Mouse (Mus musculus) layer of hippocampus, adult 11-12 months (tissue): ENCODE data around the gene Mybl2.
"Not testable (repeated sequence)": the region's sequence is repeated elsewhere in the genome, so short reads cannot be mapped to it uniquely, and the experiment has no call there.

Experiments
- DNase-seq: peaks from one replicate; pipeline ENCODE4 v3.0.0; 2022; ENCODE audit warnings: low spot score

The Mybl2 gene

DNA sequence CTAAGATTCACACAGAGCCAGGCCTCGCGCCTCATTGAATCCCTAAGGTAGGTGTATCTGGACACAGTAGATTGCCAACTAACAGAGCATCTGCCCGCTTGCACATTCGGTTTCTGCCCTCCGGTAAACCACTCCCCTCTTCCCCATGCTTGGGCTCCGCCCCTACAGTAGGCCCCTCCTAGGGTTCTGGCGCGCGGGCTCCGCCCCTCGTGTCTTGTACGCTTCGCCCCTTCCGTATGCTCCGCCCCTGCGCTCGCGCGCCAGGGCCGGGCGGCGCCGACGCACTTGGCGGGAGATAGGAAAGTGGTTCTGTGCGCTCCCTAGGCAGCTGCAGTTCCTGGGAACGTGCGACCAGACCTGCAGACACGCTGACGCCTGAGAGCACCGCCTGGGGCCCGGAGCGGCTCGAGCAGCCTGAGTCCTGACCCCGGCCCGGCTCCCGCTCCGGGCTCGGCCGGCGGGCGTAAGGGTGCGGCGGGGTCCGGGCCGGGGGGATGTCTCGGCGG, at the start of gene Mybl2:
Gene Mybl2 (plus strand): TSS at position 353 of the 506 bp plus-strand sequence.
- DNase-seq = peak; percentile 84

- no peak for DNase-seq
Measured at GRCm38 (mm10) chr2:163007299-163007698, 47.2 kb upstream of the Mybl2 start.

DNA sequence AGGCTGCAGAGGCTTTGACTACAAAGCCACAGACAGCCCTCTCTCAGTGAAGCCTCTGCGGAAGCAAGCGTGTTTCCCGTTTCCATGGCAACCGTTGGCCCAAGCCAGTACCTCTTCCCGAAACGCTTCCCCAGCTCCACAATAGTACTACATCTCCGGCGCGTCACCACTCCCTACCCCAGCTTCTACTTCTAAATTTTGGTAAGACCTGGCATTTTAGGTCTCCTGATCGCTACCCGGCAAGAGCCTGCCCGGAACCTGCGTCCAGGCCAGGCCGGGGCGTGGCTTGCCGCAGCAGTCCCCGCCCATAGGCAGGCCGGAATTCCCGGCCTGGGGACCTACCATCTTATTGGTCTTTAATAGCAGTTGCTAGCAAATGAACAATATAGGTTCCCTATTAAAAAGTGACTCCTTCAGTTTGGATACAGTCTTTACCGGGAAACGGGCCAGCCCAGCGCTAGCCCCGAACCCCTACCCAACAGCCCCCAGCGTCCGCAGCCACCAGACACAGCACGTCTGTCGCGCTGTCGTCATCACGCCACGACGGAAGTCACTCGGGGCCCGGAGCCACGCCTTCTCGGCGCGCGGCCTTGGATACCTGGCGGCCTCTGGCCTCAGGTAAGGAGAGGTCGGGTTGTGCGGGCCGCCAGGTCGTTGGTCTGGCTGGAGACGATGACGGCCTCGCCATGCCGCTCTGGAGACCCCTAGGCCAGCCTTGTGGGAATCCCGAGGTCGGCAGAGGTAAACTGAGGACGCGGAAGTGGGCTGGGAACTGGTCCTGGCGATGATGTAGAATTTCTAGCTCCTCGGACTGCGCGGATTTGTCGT, 37.4 kb upstream of the Mybl2 start, which contains the start of gene Ift52:
Gene Ift52 (plus strand): TSS at position 439 of the 828 bp plus-strand sequence.
- peak; percentile 91 for DNase-seq

DNA sequence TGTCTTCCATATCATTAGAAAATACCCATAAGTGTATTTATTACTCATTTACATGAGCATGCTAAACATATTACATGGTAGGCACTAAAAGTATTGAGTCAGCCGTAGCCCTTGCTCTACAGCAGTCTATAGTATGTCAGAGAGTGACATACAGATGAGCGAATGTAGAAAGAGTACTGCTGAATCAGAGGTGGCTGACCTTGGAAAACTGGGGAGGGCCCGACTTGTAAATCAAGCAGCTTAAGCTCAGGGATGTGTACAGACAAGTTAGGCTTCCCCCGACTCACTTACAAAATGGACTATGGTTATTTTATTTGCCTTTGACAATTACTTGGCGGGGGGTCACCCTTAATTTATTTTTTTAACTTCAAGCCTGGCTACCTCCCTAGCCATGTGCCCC, 23.2 kb upstream of the Mybl2 start:
- no peak for DNase-seq

DNA sequence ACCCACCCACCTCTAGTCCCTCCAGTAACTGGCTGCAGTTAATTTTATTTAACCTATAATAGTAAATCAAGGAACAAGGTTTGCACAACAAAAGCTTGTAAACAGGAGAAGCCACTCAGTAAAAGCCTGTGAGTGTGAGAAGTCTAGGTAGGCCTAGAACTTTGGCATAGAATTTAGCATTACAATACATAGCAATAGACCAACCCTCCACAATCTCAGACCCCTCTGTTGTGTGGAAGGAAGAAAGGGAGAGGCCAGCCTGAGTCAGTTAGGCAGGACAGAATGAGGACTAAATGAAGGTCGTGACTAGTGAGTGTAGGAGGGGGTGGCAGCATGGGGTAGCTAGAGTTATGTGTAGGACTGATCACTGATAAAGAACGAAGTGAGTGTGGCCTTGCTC, 22.7 kb upstream of the Mybl2 start:
- no peak for DNase-seq

DNA sequence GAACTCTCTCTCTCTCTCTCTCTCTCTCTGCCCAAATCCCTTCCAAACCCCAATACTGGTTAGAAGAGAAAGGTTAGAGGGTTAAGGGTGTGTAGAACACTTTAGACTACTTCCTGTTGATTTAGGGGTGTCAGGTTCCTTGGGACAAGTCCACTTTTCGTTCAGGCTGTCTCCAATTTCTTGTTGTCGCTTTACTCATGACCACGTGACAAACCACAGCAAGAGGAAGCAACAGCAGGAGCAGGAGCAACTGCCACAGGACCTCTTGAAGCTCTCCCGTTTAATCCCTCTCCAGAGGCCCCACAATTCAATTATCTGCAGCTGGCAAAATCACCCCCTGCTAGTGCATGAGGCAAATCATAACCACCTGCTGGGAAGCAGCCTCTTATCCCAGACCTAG, 21.9 kb upstream of the Mybl2 start:
- DNase-seq = no peak

GRCm38 (mm10) chr2:163039940-163040339, 14.5 kb upstream of the Mybl2 start:
- DNase-seq = no peak

DNA sequence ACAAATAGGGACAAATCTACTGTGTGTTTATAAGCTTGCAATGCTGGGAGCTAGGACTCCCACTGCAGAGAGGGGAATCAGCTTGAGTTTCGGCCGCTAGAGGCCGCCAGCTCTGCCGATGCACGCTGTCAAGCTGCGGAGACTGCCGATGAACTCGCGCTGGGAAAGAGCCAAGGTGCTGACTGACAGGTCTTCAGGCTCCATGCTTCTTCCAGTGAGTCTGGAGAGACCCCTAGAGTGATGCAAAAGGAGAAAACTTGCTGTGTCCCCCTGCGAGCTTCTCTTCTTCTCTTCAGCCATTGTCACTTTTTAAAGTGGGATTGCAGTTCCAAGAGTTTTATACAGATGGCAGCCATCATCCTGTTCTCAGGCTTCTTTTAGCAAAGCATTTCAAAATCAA, 6.4 kb upstream of the Mybl2 start:
- DNase-seq = peak; percentile 67

GRCm38 (mm10) chr2:163049116-163049515, 5.4 kb upstream of the Mybl2 start:
- no peak for DNase-seq

GRCm38 (mm10) chr2:163051691-163052090, 2.8 kb upstream of the Mybl2 start:
- DNase-seq = no peak

DNA sequence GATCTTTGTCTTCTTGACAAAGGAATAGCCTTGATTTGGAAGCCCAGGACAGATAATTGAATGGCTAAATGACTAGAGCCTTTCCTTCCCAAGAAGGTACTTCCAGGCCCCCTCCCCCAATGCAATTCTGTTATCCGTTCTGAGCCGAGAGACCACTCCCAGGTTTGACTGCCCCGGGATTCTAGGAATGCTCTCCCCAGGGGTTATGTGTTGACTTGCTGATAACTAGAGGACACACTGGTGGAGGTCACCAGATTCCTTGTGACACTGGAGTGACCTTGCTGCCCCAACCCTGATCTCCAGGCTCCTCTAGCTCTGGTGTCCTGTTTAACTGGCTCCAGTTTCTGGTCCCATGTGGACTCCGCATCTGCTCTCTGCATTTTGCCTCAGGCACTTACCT, 2.4 kb upstream of the Mybl2 start:
- no peak for DNase-seq

GRCm38 (mm10) chr2:163052826-163053225, 1.7 kb upstream of the Mybl2 start:
- no peak for DNase-seq

DNA sequence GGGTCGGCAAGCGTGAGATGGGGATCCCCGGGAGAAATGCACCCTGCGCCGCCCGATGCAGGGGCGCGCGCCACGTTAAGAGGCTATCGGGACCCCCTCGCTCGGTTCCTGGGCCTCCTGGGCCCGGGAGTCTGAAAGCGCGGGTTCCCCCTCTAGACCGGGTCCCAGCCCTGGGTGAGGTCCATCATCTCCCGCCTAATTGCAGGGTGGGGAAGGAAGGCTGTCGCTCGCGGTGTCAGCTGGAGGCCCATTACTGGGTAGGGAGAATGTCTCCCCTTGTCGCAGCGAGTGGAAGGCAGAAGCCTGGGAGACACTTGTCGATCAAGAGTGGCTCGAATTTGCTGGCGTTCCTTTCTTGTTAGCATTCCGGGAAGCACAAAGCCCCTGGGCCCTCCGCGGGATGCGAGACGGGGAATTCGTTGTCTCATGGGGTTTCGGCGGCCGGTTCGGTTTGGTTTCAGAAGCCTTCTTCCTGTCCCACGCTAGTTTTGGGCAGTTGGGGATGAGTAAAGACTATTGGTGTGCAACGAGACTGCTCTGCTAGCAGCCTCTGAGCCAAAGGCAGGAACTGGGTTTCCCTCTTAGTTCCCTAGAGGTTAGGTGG, 506 bp downstream of the Mybl2 start:
- DNase-seq = no peak

DNA sequence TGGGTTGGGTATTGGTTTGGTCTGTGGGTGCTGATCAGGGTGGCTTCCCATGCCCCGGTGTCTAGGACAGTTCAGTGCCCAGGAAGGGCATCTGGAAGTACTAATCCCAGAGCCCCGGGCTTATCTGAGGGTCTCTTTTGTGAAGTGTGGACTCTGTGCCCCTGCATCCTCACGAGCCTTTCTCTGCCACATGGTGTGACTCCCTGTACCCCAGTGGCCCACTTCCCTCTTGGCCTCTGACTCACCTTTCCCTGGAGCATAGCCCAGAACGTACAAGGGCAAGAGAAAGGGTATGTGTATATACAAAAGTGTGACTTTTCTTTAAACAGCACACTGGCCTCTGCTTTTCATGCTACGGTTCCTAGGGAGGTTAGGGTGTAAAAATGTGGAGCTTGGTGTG, 1.2 kb downstream of the Mybl2 start:
- no peak for DNase-seq

- no peak for DNase-seq
Measured at GRCm38 (mm10) chr2:163056584-163056983, 2.1 kb downstream of the Mybl2 start.

- DNase-seq = not testable (repeated sequence)
Measured at GRCm38 (mm10) chr2:163058981-163059380, 4.5 kb downstream of the Mybl2 start.

DNA sequence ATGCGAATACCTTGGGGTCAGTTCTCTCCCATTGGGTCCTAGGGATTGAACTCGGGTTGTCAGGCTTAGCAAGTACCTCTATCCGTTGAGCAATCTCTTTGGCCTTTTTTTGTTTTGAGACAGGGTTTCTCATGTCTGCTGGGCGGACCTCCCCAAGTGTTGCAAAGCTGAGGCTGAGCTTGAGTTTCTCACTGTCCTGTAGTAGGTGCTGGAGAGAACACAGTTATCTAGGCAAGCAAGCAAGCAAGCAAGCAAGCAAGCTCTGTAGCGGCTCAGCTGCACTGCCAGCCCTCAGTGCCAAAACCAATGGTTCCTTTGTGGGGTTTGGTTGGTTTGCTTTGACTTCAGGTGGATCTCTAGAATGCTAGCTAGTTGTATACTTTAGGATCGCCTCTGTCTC, 6.1 kb downstream of the Mybl2 start:
- DNase-seq = no peak

DNA sequence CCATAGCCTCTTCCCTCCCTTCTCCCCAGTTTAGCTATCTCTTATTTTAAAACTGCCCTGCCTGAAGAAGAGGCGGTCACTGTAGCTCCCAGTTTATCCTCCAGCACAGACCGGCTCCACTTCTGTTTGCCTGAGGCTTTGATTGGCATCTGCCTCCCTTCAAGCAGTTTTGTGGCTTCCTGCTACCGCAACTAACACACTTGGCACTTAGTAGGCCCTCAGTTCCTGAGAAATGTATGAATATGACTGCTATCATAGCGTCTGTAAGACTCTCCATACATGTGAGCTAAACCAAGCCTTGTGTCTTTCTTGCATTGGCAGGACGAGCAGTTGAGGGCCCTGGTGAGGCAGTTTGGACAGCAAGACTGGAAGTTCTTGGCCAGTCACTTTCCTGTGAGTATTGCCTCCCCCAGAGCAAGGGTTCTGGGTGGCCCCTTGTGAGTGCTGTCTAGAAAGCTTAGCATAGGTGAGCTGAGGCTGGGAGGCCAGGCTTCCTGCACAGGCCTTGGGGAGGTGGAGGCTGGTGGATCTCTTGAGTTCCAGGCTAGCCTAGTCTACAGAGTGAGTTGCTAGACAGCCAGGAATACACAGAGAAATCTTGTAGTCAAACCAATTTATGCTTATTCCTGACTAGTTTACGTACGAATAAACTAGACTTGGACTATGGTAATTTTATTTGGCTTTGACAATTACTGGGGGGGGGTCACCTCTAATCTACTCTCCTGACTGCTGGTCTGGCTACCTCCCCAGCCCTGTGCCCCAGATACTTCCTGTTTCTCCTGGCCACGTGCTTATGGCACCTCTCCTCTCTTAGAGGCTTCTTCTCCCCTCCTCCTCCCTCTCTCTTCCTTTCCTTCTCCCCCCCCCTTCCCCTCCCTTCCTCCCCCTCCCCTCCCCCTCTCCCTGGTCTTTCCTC, 7.0 kb downstream of the Mybl2 start:
- no peak for DNase-seq

GRCm38 (mm10) chr2:163062119-163062508, 7.6 kb downstream of the Mybl2 start:
- no peak for DNase-seq

GRCm38 (mm10) chr2:163066326-163066725, 11.8 kb downstream of the Mybl2 start:
- DNase-seq = no peak

DNA sequence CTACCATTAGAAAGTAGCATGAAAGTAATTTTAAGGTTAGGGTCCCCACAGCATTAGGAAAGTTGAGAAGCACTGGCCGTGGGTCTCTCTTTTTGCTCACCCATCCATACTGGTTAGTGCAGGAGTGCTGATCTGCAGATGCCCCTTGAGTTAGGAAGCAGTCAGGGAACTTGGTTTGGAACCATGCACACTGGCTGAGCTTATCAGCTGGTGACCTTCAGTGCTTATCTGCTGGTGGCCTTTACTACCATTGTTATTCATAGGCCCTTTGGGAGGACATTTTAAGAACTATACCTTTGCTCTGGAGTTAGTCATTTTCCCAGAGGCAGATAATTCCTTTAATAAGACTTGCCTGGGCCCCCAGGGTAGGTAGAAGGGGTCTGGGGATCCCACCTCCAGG, 12.7 kb downstream of the Mybl2 start:
- no peak for DNase-seq

- DNase-seq = no peak
Measured at GRCm38 (mm10) chr2:163070213-163070612, 15.7 kb downstream of the Mybl2 start.
